Mouse (Mus musculus) MEL (cell line): ENCODE measurements around the gene Rab1b. TPM values are rescaled to one million over a fixed set of nuclear protein-coding genes. Genes with fewer than 3 reads are reported as not detected.

Source experiments
- DNase-seq: peaks from one replicate; pipeline ENCODE4 v3.0.0; 2011; ENCODE audit warnings: low read depth, low spot score
- H3K27ac ChIP-seq: 2 replicates; pipeline ENCODE4 v1.5.1; 2012; ENCODE audit warnings: low read depth, mild to moderate bottlenecking, control low read depth, low read length, moderate library complexity; ENCODE audit not compliant: control insufficient read depth
- H3K27me3 ChIP-seq, 2 experiments: fragments of 150-350 bp in 1 of 2; sonication (generic) in 1 of 2; 2 replicates each; pipeline ENCODE4 v1.6.1; 2012; ENCODE audit warnings: low read length in 2 of 2, mild to moderate bottlenecking in 2 of 2, improper control_type of control experiment in 1 of 2, moderate library complexity in 1 of 2; ENCODE audit not compliant: insufficient read depth in 2 of 2, control insufficient read depth in 1 of 2
- H3K36me3 ChIP-seq, 2 experiments: 2 replicates each; pipeline ENCODE4 v1.6.1; 2012 to 2014; ENCODE audit warnings: low read length in 2 of 2, improper control_type of control experiment in 1 of 2, inconsistent platforms in 1 of 2, mild to moderate bottlenecking in 1 of 2; ENCODE audit not compliant: insufficient read depth in 2 of 2, control insufficient read depth in 1 of 2
- H3K4me1 ChIP-seq, 2 experiments: fragments of 150-350 bp in 1 of 2; sonication (generic) in 1 of 2; 2 replicates each; pipeline ENCODE4 v1.6.1; 2012; ENCODE audit warnings: low read length in 2 of 2, improper control_type of control experiment in 1 of 2, mild to moderate bottlenecking in 1 of 2; ENCODE audit not compliant: insufficient read depth in 2 of 2, control insufficient read depth in 1 of 2
- H3K4me3 ChIP-seq, 2 experiments: fragments of 150-350 bp in 1 of 2; sonication (generic) in 1 of 2; 2 replicates each; pipeline ENCODE4 v1.5.1; 2012; ENCODE audit warnings: low read depth in 2 of 2, low read length in 2 of 2, mild to moderate bottlenecking in 2 of 2, moderate library complexity in 2 of 2, control low read depth in 1 of 2, improper control_type of control experiment in 1 of 2; ENCODE audit not compliant: control insufficient read depth in 1 of 2, insufficient read depth in 1 of 2
- H3K79me2 ChIP-seq: 2 replicates; pipeline ENCODE4 v1.6.1; 2012; ENCODE audit warnings: mild to moderate bottlenecking, low read length, moderate library complexity; ENCODE audit not compliant: control insufficient read depth, poor library complexity, insufficient read depth
- H3K9ac ChIP-seq: 2 replicates; pipeline ENCODE4 v1.6.1; 2012; ENCODE audit warnings: low read depth, mild to moderate bottlenecking, control low read depth, low read length, moderate library complexity; ENCODE audit not compliant: control insufficient read depth, poor library complexity, severe bottlenecking
- H3K9me3 ChIP-seq: fragments of 150-350 bp; sonication (generic); replicated peaks from 2 replicates; pipeline ENCODE4 v1.6.1; 2012; ENCODE audit warnings: mild to moderate bottlenecking, low read length, improper control_type of control experiment, moderate library complexity; ENCODE audit not compliant: insufficient read depth
- BHLHE40 ChIP-seq: IDR thresholded peaks from 2 replicates; pipeline ENCODE4 v1.6.1; 2012; ENCODE audit warnings: low read depth, mild to moderate bottlenecking, inconsistent platforms, low read length, improper control_type of control experiment, borderline replicate concordance
- CTCF ChIP-seq, 3 experiments: IDR thresholded peaks in 2 of 3; conservative IDR thresholded peaks in 1 of 3; 2 replicates each; pipeline ENCODE4 v1.5.1; 2011 to 2012; ENCODE audit warnings: low read length in 3 of 3, low read depth in 2 of 3, mild to moderate bottlenecking in 2 of 3, improper control_type of control experiment in 1 of 3, inconsistent platforms in 1 of 3, mixed read lengths in 1 of 3, moderate library complexity in 1 of 3; ENCODE audit not compliant: control insufficient read depth in 1 of 3, insufficient read depth in 1 of 3, poor library complexity in 1 of 3, severe bottlenecking in 1 of 3
- JUND ChIP-seq: IDR thresholded peaks from 2 replicates; pipeline ENCODE4 v1.6.1; 2011; ENCODE audit warnings: low read depth, mild to moderate bottlenecking, improper control_type of control experiment, low read length
- KAT2A ChIP-seq: conservative IDR thresholded peaks from 2 replicates; pipeline ENCODE4 v1.6.1; 2012; ENCODE audit warnings: low read depth, low read length, improper control_type of control experiment, inconsistent platforms
- MAFK ChIP-seq: IDR thresholded peaks from 2 replicates; pipeline ENCODE4 v1.6.1; 2011; ENCODE audit warnings: low read depth, mild to moderate bottlenecking, low read length, improper control_type of control experiment, borderline replicate concordance
- MAX ChIP-seq: IDR thresholded peaks from 2 replicates; pipeline ENCODE4 v1.6.1; 2011; ENCODE audit warnings: low read length, improper control_type of control experiment
- MYB ChIP-seq: IDR thresholded peaks from 2 replicates; pipeline ENCODE4 v1.6.1; 2011; ENCODE audit warnings: mild to moderate bottlenecking, low read depth, low read length, improper control_type of control experiment
- MYC ChIP-seq: IDR thresholded peaks from 2 replicates; pipeline ENCODE4 v1.6.1; 2011; ENCODE audit warnings: low read depth, mild to moderate bottlenecking, low read length, improper control_type of control experiment, moderate library complexity
- NELFE ChIP-seq: IDR thresholded peaks from 2 replicates; pipeline ENCODE4 v1.6.1; 2011; ENCODE audit warnings: low read depth, low read length, improper control_type of control experiment
- POLR2AphosphoS2 ChIP-seq: IDR thresholded peaks from 2 replicates; pipeline ENCODE4 v1.6.1; 2011; ENCODE audit warnings: low read length, improper control_type of control experiment
- RAD21 ChIP-seq: IDR thresholded peaks from 2 replicates; pipeline ENCODE4 v1.6.1; 2011; ENCODE audit warnings: mild to moderate bottlenecking, low read depth, low read length, improper control_type of control experiment
- SIN3A ChIP-seq: IDR thresholded peaks from 2 replicates; pipeline ENCODE4 v1.6.1; 2012; ENCODE audit warnings: low read length, improper control_type of control experiment, inconsistent platforms
- SMC3 ChIP-seq: IDR thresholded peaks from 2 replicates; pipeline ENCODE4 v1.6.1; 2011; ENCODE audit warnings: low read depth, low read length, improper control_type of control experiment
- USF1 ChIP-seq: IDR thresholded peaks from 2 replicates; pipeline ENCODE4 v1.6.1; 2014; ENCODE audit warnings: low read depth, mild to moderate bottlenecking, inconsistent platforms, low read length, improper control_type of control experiment, moderate library complexity
- USF2 ChIP-seq, 2 experiments: IDR thresholded peaks; 2 replicates each; pipeline ENCODE4 v1.6.1; 2011 to 2012; ENCODE audit warnings: improper control_type of control experiment in 2 of 2, low read length in 2 of 2, borderline replicate concordance in 1 of 2, inconsistent platforms in 1 of 2, low read depth in 1 of 2, mild to moderate bottlenecking in 1 of 2; ENCODE audit not compliant: insufficient read depth in 1 of 2
- ZC3H11A ChIP-seq: IDR thresholded peaks from 2 replicates; pipeline ENCODE4 v1.6.1; 2012; ENCODE audit warnings: low read depth, mild to moderate bottlenecking, inconsistent platforms, low read length, improper control_type of control experiment
- ZMIZ1 ChIP-seq: IDR thresholded peaks from 2 replicates; pipeline ENCODE4 v1.6.1; 2012; ENCODE audit warnings: low read depth, mild to moderate bottlenecking, inconsistent platforms, low read length, improper control_type of control experiment, moderate library complexity
- ZNF384 ChIP-seq: IDR thresholded peaks from 2 replicates; pipeline ENCODE4 v1.6.1; 2012; ENCODE audit warnings: low read depth, mild to moderate bottlenecking, inconsistent platforms, low read length, improper control_type of control experiment
- polyA plus RNA-seq, 2 experiments: library from polyadenylated mRNA; stranded (reverse) in 1 of 2; unstranded in 1 of 2; fragments of >175 nt in 1 of 2; fragments of >200 nt in 1 of 2; gene quantifications; 2 replicates each; pipeline versions ENCODE4 v1.2.1 to v1.2.4; 2012; ENCODE audit warnings: low replicate concordance in 2 of 2, low read depth in 1 of 2; ENCODE audit not compliant: insufficient read length in 2 of 2, insufficient read depth in 1 of 2, missing spikeins in 1 of 2
- total RNA-seq: library from RNA; depleted of rRNA; stranded (reverse); fragments of 300-350 nt; gene quantifications from 2 replicates; pipeline ENCODE4 v1.2.3, GENCODE M21; 2012

The Rab1b gene
- total and polyA plus RNA-seq, 3 experiments = 86.4 to 162 TPM; not detected in 1

- H3K79me2 ChIP-seq = no peaks in the 10 kb centered on the region
- H3K9me3 ChIP-seq = no peaks in the 10 kb centered on the region
- H3K4me1 ChIP-seq = no peaks in the 10 kb centered on the region
- H3K4me3 ChIP-seq = no peak overlapping the region
- DNase-seq = peak; percentile 56
- peak; percentile 68 for TF ChIP-seq SMC3
- no peak for TF ChIP-seq MYB
- TF ChIP-seq ZC3H11A = peak; percentile 63
- TF ChIP-seq CTCF (IDR thresholded peaks at IDR 0.05 in 2 of 3, conservative IDR thresholded peaks at IDR 0.05 in 1 of 3; ENCODE audit: control insufficient read depth in 1 of 3, insufficient read depth in 1 of 3, low read depth in 2 of 3, low read length in 3 of 3, poor library complexity in 1 of 3, severe bottlenecking in 1 of 3) = peak; percentile 37 to 85 (median 65)
- TF ChIP-seq USF2 (IDR thresholded peaks at IDR 0.05; ENCODE audit: borderline replicate concordance in 1 of 2, insufficient read depth in 1 of 2, low read depth in 1 of 2, low read length in 2 of 2) = no peak
- peak; percentile 31; the same call in 1 of the 2 replicates for TF ChIP-seq SIN3A
- TF ChIP-seq RAD21 = peak; percentile 83
- H3K27me3 ChIP-seq = no peaks in the 10 kb centered on the region
- no peaks in the 10 kb centered on the region for H3K36me3 ChIP-seq
- no peak overlapping the region for H3K27ac ChIP-seq
- H3K9ac ChIP-seq = no peak overlapping the region
These were observed 32.8 kb upstream of the Rab1b start for GRCm38 (mm10) chr19:5139640-5140039.

- Histone ChIP-seq H3K27me3 (no peaks in the 10 kb centered on the region), H3K79me2 (no peaks in the 10 kb centered on the region), H3K36me3 (no peaks in the 10 kb centered on the region), H3K9ac (no peak overlapping the region), H3K4me1 (no peaks in the 10 kb centered on the region), H3K27ac (no peak overlapping the region), H3K9me3 (no peaks in the 10 kb centered on the region), H3K4me3 (no peak overlapping the region)
- TF ChIP-seq ZMIZ1 (no peak), MAX (no peak), BHLHE40 (no peak), MAFK (no peak), USF1 (no peak)
- no peak for DNase-seq
These were observed 24.4 kb upstream of the Rab1b start for GRCm38 (mm10) chr19:5131237-5131636.

GRCm38 (mm10) chr19:5129770-5130169 lies 22.9 kb upstream of the Rab1b start:
- H3K27ac ChIP-seq = no peak overlapping the region
- no peak overlapping the region for H3K9ac ChIP-seq
- no peaks in the 10 kb centered on the region for H3K9me3 ChIP-seq
- DNase-seq = peak; percentile 58
- H3K4me1 ChIP-seq = no peaks in the 10 kb centered on the region
- H3K27me3 ChIP-seq = no peaks in the 10 kb centered on the region
- H3K4me3 ChIP-seq = no peak overlapping the region
- TF ChIP-seq ZNF384 (no peak), RAD21 (peak; percentile 42), CTCF (IDR thresholded peaks at IDR 0.05 in 2 of 3, conservative IDR thresholded peaks at IDR 0.05 in 1 of 3; ENCODE audit: control insufficient read depth in 1 of 3, insufficient read depth in 1 of 3, low read depth in 2 of 3, low read length in 3 of 3, poor library complexity in 1 of 3, severe bottlenecking in 1 of 3) (peak; percentile 39 to 58 (median 44)), SMC3 (peak; percentile 58), ZC3H11A (peak; percentile 39; the same call in 1 of the 2 replicates), USF2 (IDR thresholded peaks at IDR 0.05; ENCODE audit: borderline replicate concordance in 1 of 2, insufficient read depth in 1 of 2, low read depth in 1 of 2, low read length in 2 of 2) (no peak), NELFE (no peak), POLR2AphosphoS2 (no peak), MYC (peak; percentile 65; the same call in 1 of the 2 replicates), KAT2A (no peak), JUND (peak; percentile 55; the same call in 1 of the 2 replicates), SIN3A (no peak)
- no peaks in the 10 kb centered on the region for H3K79me2 ChIP-seq
- no peaks in the 10 kb centered on the region for H3K36me3 ChIP-seq
